Mouse (Mus musculus) heart, adult 2 months (tissue): ENCODE data around the gene Snx33.

Experiments used
- CTCF ChIP-seq: fragments of 200-600 bp; IDR thresholded peaks from 2 replicates; pipeline ENCODE4 v1.8.1; 2022; ENCODE audit warnings: antibody characterized with exemption, mild to moderate bottlenecking, moderate library complexity
- EP300 ChIP-seq: fragments of 200-500 bp; IDR thresholded peaks from 2 replicates; pipeline ENCODE4 v1.6.1; 2011; ENCODE audit warnings: low read depth, low read length, control low read depth; ENCODE audit not compliant: insufficient read depth
- POLR2A ChIP-seq: fragments of 200-500 bp; IDR thresholded peaks from 2 replicates; pipeline ENCODE4 v1.6.1; 2011; ENCODE audit warnings: mild to moderate bottlenecking, low read depth, low read length, control low read depth; ENCODE audit not compliant: insufficient read depth

- TF ChIP-seq POLR2A (0 out of 2 replicates have a peak, but pooled peaks have one; percentile 4), CTCF (no peak), EP300 (no peak)
These were observed 1.8 kb downstream of the Snx33 start for GRCm38 (mm10) chr9:56926387-56926786.
